Mouse (Mus musculus) urinary bladder, postnatal 36 days (tissue): ENCODE measurements around the gene Slc1a2.

Experiments used
- DNase-seq, 2 experiments: peaks; one replicate each; pipeline ENCODE4 v3.0.0; 2022; ENCODE audit warnings: low spot score in 2 of 2, mixed read lengths in 1 of 2

Gene Slc1a2

DNA sequence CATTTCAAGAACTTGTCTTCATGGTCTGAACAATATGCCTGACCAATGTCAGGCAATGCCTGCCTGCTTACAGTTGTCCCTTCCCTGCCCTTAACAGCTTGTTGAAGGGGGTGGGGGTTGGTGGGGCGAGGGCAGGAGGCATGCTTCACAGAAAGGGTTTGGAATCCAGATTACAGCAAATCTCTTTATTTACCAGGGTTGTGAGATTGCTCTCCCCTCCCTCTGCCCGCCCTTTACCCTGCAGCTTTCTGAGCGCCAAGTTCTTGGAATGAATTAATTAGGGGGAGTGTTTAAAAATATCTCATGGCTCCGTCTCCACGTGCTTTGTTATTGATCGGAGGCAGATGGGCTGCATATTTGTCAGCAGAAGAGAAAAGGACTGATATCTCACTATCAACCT is 4.9 kb downstream of the Slc1a2 start:
- no peak for DNase-seq

DNA sequence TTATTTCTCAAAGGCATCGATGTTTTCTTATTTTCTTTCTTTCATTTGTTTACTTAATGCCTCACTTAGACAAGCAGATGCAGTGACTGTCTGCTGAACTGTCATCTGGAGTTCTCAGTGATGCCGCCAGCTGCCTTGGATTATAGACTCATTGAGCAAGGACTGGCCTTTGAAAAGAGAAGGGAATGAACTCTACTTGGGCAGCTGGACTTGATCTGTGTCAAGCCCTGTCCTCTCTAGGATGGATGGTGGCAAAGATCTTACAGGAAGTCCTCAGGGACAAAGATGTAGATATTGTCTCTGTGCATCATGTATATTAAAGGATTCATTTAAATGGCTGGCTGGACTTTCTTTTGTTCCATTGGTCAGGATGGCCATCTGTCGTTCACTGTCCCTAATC is 5.4 kb downstream of the Slc1a2 start:
- no peak for DNase-seq

DNA sequence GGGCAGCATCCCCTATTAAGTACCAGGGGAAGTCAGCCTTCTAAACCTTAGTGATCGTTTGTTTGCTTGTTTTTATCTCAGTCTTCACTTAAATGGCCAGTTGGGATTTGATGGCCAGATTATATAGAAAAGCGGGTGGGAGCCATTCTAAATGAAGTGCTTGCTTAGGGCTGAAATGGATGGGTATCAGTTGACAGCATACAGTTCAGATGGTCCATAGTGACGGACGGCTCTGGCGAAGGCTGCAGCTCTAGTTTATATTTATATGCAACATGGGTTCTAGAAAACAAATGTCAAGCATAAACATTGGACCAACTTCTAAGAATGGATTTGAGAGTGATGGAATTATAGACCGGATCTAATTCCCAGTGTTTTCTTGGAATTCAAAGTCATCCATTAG is 9.5 kb downstream of the Slc1a2 start:
- DNase-seq = no peak

DNA sequence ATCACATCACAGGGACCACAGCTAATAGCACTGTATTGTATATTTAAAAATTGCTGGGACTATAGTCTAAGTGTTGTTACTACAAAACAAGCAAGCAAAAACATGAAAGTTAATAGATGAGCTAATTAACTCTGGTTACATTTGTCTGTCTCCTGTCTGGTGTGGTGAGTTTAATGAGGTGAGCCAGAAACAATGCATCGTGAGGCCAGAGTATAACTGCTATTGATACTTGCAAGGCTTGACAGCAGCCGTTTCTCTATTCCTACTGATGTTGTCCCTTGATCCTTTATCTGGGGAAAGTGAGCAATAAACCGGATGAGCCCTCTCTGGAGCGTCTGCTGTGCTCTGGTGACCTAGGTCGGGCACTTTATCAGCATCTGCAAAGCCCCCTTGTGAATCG is 11.1 kb downstream of the Slc1a2 start:
- no peak for DNase-seq

DNA sequence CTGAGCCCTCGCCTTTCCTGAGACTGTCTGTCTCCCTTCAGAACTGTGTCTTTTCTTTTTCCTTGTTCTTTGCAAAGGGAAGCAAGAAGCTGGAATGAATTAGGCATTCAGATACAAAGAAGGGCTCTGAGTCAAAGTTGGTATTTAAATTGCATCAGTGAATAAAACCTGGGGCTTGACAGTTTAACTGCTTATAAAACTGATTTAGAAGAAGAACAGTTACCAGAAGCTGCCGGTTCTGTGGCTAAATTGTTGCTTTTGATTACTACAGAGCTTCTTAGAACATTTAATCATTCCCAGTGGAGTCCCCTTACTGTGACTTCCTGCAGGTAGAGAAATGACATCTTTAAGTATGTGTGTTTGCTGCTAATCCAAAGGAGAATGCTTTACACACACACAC is 16.1 kb downstream of the Slc1a2 start:
- DNase-seq = no peak

DNA sequence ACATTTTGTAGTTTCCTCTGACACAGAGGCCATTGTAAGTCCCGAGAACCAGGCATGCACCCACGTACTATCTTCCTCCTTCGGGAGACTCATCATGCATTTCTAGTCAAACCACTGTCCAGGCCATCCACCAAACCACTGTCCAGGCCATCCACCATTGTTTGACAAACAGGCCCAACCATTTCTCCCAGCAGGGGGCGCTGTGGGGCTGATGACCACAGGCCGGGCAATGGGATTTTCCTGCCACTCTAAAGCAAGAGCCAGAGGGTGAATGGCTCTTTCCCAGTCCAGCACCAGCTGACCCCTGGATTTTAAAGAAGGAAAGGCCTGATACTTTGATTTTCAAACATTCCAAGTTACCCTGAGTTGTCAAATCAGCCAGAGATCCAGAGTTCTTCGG is 16.8 kb downstream of the Slc1a2 start:
- peak; percentile 23 for DNase-seq

DNA sequence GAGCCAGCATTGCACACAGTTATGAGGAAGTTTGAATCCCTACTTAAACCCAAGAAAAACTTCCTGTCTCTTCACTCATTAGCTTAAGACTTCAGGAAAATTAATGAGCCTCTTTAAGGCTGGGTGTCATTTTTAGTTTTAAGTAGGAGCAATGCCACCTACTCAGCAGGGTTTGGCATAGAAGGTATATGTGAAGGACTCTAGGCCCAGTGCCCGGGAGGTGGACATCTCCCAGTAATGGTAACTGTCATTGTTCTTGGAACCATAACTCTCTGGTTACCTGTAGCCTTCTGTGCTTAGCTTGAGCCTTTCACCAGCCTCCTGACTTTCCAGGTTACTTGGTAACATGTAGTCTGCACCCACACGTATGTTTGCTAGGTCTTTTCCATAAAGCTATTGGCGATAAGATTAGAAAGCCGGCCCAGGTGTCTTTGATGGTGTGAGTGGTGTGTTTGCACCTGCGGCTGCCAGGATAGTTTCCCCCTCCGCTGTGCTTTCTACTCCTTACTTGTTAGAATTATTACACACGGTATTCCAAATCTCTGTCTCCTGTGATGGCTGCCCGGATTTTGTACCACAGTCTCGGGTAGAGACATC is 18.4 kb downstream of the Slc1a2 start:
- no peak for DNase-seq

DNA sequence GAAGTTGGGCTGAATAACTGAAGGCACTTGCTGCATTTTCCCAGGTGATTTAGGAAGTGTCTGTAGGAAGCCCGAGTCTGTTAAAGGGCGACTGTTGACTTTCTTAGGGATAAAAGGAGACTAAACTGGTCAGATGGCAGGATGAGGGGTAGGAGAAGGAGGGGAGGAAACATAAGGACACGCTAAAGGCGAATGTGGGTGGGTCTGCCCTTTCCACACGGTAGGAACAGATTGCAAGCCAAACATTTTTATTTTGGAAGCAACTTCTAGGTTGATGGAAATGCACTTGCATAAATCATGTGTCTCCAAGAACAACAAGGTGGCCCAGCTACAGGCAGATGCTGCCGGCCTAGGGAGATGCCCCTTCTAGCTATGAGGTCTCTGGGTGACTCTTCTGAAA is 18.9 kb downstream of the Slc1a2 start:
- no peak for DNase-seq

DNA sequence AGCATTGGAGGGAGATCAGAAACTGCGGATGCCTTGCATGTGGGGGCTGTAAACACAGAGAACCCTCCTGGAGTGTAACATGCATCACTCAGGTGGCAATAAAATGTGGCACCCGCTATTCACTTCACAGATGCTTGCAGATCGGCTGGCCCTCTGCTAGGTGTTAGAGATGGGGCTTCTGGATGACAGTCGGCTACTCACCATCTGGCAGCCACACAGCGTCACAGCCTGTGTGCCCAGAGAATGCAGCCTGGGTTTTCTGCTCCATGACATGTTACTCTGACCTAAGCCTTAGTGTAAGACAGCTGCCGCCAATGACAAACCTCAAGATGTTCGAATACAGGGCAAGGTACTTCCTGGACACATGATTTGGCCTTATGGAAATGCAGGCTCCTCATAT is 22.9 kb downstream of the Slc1a2 start:
- DNase-seq = no peak

DNA sequence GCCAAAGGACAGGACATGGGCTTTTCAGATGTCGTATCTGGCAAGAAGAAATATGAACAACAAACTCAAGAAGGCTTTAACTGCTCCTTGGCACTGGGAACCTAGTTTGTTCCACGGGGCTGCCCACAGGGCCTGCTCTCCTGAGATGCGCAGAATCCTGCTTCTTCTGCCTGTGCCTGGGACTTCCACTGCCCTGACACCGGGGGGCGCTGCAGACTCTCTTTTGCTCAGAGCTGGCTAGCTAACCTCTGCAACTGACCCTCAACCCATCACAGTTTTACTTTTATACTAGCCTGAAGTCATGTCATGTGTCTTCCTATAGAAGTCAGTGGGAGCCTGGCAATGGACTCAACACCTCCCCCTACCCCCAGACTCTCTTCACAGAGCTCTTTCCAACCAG is 23.7 kb downstream of the Slc1a2 start:
- DNase-seq = peak; percentile 25 to 36

DNA sequence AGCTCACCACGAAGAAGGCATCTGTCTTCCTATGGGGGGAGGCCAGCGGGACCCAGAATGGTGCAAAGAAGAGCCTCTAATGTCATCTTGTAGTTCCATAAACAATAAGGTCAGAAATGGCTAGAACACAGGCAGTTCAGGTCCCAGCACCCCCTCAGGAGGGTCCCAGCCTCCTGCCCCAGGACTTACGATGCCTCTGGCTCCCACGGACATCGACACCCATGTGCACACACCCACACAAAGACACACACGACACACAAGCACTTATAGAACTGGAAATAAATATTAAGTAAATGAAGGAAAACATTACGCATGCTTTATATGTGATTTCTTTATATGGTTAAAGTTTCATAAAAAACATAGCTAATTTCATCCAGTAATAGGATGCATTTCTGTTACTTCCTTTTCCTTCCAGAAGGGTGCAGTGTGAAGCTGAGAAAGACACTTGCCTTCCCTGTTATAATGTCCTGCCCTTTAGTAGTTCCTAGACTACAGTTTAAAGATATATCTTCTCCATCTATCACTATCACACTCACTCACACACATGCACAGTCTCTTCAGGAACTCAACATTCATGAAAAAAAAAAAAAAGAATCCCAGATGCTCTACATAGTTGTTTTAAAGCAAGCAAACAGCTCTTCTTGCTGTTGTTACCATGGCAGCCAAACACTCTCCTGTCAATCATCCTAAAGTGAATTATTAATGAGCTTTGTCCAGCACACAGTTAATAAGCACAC is 27.1 kb downstream of the Slc1a2 start:
- DNase-seq = no peak

DNA sequence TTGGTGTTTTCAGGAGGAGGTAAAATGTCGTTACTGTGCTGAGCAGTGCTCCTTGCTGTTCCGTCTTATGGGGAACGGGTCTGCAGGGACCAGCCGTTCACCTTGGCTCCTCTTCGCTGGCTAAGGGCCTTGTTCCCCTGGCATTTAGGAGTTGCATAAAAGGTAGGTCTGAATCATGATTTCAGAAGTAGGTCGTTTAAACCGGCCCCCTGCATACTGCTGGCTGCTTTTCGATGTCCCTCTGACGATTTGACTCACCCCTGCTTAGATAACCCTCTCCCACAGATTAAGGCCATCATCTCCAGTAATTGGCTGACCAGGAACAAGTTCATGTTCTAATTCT is 27.6 kb downstream of the Slc1a2 start:
- no peak for DNase-seq

DNA sequence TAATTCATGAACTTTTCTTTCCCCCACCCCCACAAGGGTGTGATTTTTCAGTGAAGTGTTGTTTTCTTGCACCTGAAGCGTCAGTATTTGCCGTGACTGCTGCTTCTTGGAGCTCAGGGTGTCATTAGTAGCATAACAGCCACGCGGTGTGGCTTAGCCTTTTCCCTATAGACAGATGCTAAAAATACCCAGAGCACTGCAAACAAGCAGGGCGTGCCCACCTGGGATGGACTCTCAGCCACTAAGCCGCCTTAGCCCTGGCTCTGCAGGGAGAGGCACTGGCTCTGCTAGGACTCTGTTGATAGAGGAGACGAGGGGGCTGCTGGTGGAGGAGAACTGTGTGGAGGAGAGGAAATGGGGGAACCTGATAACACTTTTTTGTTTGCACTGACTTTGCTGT is 35.1 kb downstream of the Slc1a2 start:
- no peak for DNase-seq

DNA sequence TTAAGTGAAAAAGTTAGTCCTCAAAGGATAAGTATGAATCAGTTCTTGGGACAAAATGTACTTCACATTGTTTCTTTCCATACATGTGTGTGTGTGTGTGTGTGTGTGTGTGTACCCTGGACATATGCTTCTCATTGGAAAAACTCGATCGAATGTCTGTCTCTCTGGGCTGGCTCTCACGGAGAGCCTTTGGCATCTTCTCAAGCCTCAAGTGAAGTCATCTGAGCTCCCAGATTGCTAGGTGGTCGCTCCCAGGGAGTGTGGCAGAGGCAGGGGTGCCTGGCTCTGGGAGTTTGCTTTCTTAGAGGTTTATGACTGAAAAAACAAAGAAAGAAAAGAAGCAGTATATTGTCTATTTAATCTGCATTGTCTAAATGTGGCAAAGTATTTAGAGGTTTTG is 36.3 kb downstream of the Slc1a2 start:
- no peak for DNase-seq

DNA sequence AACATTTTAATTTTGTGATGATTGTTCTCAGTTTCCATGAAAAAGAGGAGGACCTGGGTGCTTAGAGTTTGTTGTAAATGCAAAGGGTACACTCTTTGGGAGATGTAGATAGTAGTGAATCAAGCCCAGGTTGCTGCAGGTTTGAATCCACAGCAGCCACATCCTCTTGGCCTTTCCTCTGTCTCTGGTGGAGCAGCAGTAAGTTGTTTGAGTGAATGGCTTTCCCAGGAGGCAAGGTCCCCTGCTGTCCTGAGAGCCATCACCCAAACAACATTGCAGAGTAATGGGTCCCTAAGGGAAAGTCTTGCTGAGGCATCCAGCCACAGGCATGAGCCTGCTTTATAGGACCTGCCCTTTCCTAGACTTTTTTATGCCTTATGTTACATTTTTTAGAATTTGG is 37.1 kb downstream of the Slc1a2 start:
- no peak for DNase-seq

DNA sequence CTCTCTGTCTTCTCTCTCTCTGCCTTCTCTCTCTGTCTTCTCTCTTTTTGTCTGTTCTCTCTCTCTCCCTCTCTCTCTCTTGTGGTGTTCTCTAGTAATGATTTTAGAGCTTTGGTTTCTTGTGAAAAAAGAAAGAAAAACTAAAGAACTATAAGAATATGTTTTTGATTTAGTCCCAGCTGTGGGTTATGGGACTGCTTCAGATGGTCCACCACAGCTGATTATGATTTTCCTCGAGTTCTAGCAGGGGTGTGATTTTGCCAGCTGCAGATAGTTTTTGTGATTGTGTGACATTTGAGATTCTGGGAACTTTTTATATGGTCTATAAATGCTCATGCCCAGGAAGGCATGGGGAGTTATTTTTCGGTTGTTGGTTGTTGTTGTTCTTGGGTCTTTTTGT is 39.3 kb downstream of the Slc1a2 start:
- no peak for DNase-seq

DNA sequence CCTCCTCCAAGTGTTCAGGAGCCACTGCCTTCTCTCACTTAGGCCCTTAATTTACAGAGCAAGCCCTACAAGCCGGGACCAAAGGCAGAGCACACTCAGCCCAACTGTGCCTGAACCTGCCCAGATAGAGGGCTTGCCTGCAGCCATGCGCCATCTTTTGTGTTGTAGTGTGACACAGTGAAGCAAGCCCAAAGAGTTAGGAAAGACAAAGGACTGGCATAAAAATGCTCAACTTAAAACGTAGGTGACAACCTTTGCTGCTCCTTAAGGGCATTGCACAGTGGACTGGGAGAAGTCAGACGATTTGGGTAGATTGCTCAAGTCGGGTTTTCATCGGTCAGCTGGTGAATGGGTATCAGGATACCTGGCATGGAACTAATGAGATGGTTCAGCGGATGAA is 41.5 kb downstream of the Slc1a2 start:
- DNase-seq = no peak

DNA sequence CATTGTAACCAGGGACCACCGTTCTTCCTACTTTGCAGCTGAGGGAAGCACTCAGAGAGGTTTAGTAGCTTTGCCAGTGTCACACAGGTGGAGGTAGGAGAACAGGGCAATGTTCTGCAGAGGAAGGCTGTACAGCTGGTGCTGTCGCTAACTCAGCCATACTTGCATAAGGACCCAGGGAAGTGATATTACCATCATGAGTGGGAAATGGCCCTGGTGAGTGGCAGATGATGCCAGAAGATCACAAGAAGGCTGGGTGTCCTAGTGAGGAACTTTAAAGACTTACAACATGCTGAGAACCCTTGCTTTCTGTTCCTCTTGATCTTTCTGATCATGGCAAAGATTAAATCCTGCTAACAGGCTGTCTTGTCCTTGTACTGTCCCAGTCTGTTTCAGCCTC is 42.2 kb downstream of the Slc1a2 start:
- DNase-seq = no peak

DNA sequence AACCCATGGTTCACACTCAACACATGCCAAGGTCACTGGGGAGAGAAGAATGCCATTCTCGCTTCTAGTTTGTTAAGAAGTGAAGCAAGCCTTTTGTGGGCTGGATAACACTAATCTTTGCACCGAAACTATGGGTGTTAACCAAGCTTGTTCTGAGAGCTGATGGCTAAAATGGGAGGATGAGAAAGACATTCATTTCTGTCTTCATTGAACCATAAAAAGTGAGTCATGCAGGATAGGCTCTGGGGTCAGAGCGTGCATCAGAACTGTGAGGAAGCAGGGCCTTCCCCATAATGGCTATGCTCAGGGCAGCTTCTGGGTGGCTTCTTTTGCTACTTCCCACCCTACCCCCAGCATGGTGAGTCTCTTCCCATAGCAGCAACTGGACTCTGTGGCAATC is 42.9 kb downstream of the Slc1a2 start:
- no peak for DNase-seq

DNA sequence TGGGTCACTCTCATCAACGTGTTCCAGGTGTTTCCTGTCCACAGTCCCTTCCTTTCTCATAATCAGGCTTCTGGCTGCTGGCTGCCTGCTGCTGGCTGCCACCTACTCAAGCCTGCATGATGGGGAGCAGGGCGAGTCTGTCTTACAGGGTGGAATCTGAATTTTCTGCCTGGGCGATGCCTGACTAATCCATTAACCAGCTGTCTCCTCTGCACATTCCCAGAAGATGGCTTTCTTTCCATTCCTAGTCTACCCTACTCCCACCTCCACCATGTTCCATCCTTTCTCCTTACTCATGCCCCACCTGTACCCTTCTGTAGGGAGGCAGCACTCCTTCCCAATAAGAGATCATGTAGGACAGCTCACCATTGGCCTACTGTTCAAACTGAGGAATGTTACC is 45.1 kb downstream of the Slc1a2 start:
- DNase-seq = no peak

DNA sequence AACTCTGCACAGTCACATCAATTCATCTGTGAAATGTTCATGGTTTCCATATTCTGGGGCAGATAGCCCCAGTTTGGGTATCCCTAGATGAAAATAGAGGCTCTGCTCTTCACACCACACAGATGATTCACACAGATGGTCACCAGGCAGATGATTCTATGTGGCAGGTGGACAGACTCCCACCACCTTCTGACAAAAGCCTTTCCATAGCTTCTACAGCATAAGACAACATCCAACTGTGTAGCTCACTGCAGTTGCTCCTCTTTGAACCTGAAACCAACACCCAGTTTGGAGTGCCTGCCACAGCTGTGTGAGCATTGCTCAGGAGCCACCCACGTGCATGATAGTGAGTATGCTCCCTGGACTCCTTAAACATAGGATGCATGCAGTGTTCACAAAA is 46.3 kb downstream of the Slc1a2 start:
- DNase-seq = no peak

DNA sequence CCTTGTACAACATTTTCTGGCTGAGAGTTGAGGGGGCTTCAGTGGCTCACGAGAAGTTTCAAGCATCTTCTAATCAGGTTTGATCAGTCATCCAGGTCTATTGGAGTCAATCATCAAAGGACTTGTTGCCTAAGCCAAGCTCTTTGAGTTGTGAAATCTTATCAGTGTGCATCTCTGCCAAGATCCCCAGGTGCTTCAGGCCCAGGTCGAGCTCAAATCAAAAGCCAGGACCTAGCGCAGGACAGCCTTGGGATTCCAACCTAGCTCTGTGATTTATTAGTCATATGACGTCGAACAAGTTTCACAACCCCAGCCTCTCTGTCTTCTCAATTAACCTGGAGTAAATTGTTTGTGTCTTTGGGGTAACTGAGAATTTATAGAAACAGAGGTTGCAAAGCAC is 53.1 kb downstream of the Slc1a2 start:
- DNase-seq = no peak

DNA sequence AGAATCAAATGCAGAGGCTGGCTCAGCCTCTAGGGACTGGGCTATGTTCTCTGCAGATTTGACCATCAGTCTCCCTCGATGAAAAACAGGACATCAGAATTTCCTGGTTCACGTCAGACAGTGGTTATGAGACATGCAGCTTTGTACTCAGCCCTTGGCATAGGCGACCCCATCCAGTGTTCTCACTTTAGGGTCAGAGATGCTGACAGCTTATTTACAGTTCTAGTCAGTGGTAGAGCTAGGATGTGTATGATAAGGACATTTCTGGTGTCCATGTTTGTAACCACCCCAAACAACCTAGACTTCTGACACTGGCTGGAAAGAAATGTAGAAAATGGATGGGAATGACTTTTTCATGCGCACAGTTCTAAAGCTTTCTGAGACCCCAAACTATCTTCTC is 53.6 kb downstream of the Slc1a2 start:
- DNase-seq = no peak
